Mouse (Mus musculus): Measurements from ENCODE around the gene Abhd15. TPM values are rescaled to one million over a fixed set of nuclear protein-coding genes. Genes with fewer than 3 reads are reported as not detected.

Gene Abhd15
- polyA plus RNA-seq, 1 experiment from 2014 or later = 5.1 TPM

GRCm38 (mm10) chr11:77504377-77504776, 10.5 kb upstream of the Abhd15 start:
- peaks cover 6% of the 10 kb centered on the region for H3K4me1 ChIP-seq (ENCODE audit: control insufficient read depth, low read depth, low read length)
- no peaks in the 10 kb centered on the region for H3K27me3 ChIP-seq (ENCODE audit: control insufficient read depth, insufficient read depth, low read depth, low read length)
- no peak overlapping the region for H3K4me2 ChIP-seq (ENCODE audit: low read depth, low read length)
- no peaks in the 10 kb centered on the region for H3K9me3 ChIP-seq (replicated peaks; ENCODE audit: control insufficient read depth, low read length)
- ATAC-seq (ENCODE audit: low read depth) = no peak
- no peak overlapping the region for H3K27ac ChIP-seq (ENCODE audit: low read length)
- 86% methylated on average over 19 of the region's 19 CpGs for WGBS (ENCODE audit: insufficient replicate concordance)
- no peak overlapping the region for H3K4me3 ChIP-seq (ENCODE audit: low read depth, low read length)
- peaks cover 9% of the 10 kb centered on the region; the same call in 1 of the 2 replicates for H3K36me3 ChIP-seq (ENCODE audit: control insufficient read depth, insufficient read depth)
- H3K9ac ChIP-seq (ENCODE audit: low read depth, low read length) = no peak overlapping the region

GRCm38 (mm10) chr11:77505291-77505980, 9.5 kb upstream of the Abhd15 start:
- no peaks in the 10 kb centered on the region for H3K9me3 ChIP-seq (replicated peaks; ENCODE audit: control insufficient read depth, low read length)
- peaks cover 9% of the 10 kb centered on the region; the same call in 1 of the 2 replicates for H3K36me3 ChIP-seq (ENCODE audit: control insufficient read depth, insufficient read depth)
- H3K4me2 ChIP-seq (ENCODE audit: low read depth, low read length) = no peak overlapping the region
- no peak overlapping the region for H3K4me3 ChIP-seq (ENCODE audit: low read depth, low read length)
- no peak for ATAC-seq (ENCODE audit: low read depth)
- H3K27me3 ChIP-seq (ENCODE audit: control insufficient read depth, insufficient read depth, low read depth, low read length) = no peaks in the 10 kb centered on the region
- no peak overlapping the region for H3K9ac ChIP-seq (ENCODE audit: low read depth, low read length)
- no peak overlapping the region for H3K27ac ChIP-seq (ENCODE audit: low read length)
- WGBS (ENCODE audit: insufficient replicate concordance) = 83% methylated on average over 22 of the region's 22 CpGs
- H3K4me1 ChIP-seq (ENCODE audit: control insufficient read depth, low read depth, low read length) = peaks cover 6% of the 10 kb centered on the region

GRCm38 (mm10) chr11:77506273-77506672, 8.6 kb upstream of the Abhd15 start:
- Histone ChIP-seq H3K9ac (ENCODE audit: low read depth, low read length) (no peak overlapping the region), H3K9me3 (replicated peaks; ENCODE audit: control insufficient read depth, low read length) (no peaks in the 10 kb centered on the region), H3K4me2 (ENCODE audit: low read depth, low read length) (no peak overlapping the region), H3K36me3 (ENCODE audit: control insufficient read depth, insufficient read depth) (peaks cover 9% of the 10 kb centered on the region; the same call in 1 of the 2 replicates), H3K27me3 (ENCODE audit: control insufficient read depth, insufficient read depth, low read depth, low read length) (no peaks in the 10 kb centered on the region), H3K27ac (ENCODE audit: low read length) (no peak overlapping the region), H3K4me3 (ENCODE audit: low read depth, low read length) (no peak overlapping the region), H3K4me1 (ENCODE audit: control insufficient read depth, low read depth, low read length) (peaks cover 6% of the 10 kb centered on the region)
- no peak for ATAC-seq (ENCODE audit: low read depth)
- WGBS (ENCODE audit: insufficient replicate concordance) = 94% methylated on average over 14 of the region's 14 CpGs

- ATAC-seq (ENCODE audit: low read depth) = no peak
- no peak overlapping the region for H3K4me2 ChIP-seq (ENCODE audit: low read depth, low read length)
- H3K9ac ChIP-seq (ENCODE audit: low read depth, low read length) = no peak overlapping the region
- no peak overlapping the region for H3K4me3 ChIP-seq (ENCODE audit: low read depth, low read length)
- no peaks in the 10 kb centered on the region for H3K27me3 ChIP-seq (ENCODE audit: control insufficient read depth, insufficient read depth, low read depth, low read length)
- WGBS (ENCODE audit: insufficient replicate concordance) = 73% methylated on average over 6 of the region's 6 CpGs
- H3K4me1 ChIP-seq (ENCODE audit: control insufficient read depth, low read depth, low read length) = peaks cover 6% of the 10 kb centered on the region
- H3K9me3 ChIP-seq (replicated peaks; ENCODE audit: control insufficient read depth, low read length) = no peaks in the 10 kb centered on the region
- H3K27ac ChIP-seq (ENCODE audit: low read length) = no peak overlapping the region
- peaks cover 9% of the 10 kb centered on the region; the same call in 1 of the 2 replicates for H3K36me3 ChIP-seq (ENCODE audit: control insufficient read depth, insufficient read depth)
These were observed 8.0 kb upstream of the Abhd15 start for GRCm38 (mm10) chr11:77506941-77507340.

GRCm38 (mm10) chr11:77507426-77507825, 7.5 kb upstream of the Abhd15 start:
- H3K4me2 ChIP-seq (ENCODE audit: low read depth, low read length) = no peak overlapping the region
- H3K4me1 ChIP-seq (ENCODE audit: control insufficient read depth, low read depth, low read length) = peaks cover 9% of the 10 kb centered on the region
- no peaks in the 10 kb centered on the region for H3K27me3 ChIP-seq (ENCODE audit: control insufficient read depth, insufficient read depth, low read depth, low read length)
- ATAC-seq (ENCODE audit: low read depth) = no peak
- WGBS (ENCODE audit: insufficient replicate concordance) = 63% methylated on average over 4 of the region's 4 CpGs
- no peak overlapping the region for H3K9ac ChIP-seq (ENCODE audit: low read depth, low read length)
- H3K27ac ChIP-seq (ENCODE audit: low read length) = no peak overlapping the region
- H3K9me3 ChIP-seq (replicated peaks; ENCODE audit: control insufficient read depth, low read length) = no peaks in the 10 kb centered on the region
- peaks cover 9% of the 10 kb centered on the region; the same call in 1 of the 2 replicates for H3K36me3 ChIP-seq (ENCODE audit: control insufficient read depth, insufficient read depth)
- no peak overlapping the region for H3K4me3 ChIP-seq (ENCODE audit: low read depth, low read length)

- H3K27ac ChIP-seq (ENCODE audit: low read length) = no peak overlapping the region
- ATAC-seq (ENCODE audit: low read depth) = peak; percentile 44
- H3K36me3 ChIP-seq (ENCODE audit: control insufficient read depth, insufficient read depth) = peaks cover 9% of the 10 kb centered on the region; the same call in 1 of the 2 replicates
- H3K9me3 ChIP-seq (replicated peaks; ENCODE audit: control insufficient read depth, low read length) = no peaks in the 10 kb centered on the region
- peak overlapping the region; percentile 47 for H3K9ac ChIP-seq (ENCODE audit: low read depth, low read length)
- WGBS (ENCODE audit: insufficient replicate concordance) = 22% methylated on average over 49 of the region's 49 CpGs
- no peaks in the 10 kb centered on the region for H3K27me3 ChIP-seq (ENCODE audit: control insufficient read depth, insufficient read depth, low read depth, low read length)
- H3K4me1 ChIP-seq (ENCODE audit: control insufficient read depth, low read depth, low read length) = peaks cover 15% of the 10 kb centered on the region
- H3K4me2 ChIP-seq (ENCODE audit: low read depth, low read length) = peak overlapping the region; percentile 66
- peak overlapping the region; percentile 43 for H3K4me3 ChIP-seq (ENCODE audit: low read depth, low read length)
These were observed 6.6 kb upstream of the Abhd15 start for GRCm38 (mm10) chr11:77508068-77509021.

- Histone ChIP-seq H3K4me1 (ENCODE audit: control insufficient read depth, low read depth, low read length) (peaks cover 40% of the 10 kb centered on the region), H3K9ac (ENCODE audit: low read depth, low read length) (no peak overlapping the region), H3K9me3 (replicated peaks; ENCODE audit: control insufficient read depth, low read length) (no peaks in the 10 kb centered on the region), H3K36me3 (ENCODE audit: control insufficient read depth, insufficient read depth) (no peaks in the 10 kb centered on the region), H3K27ac (ENCODE audit: low read length) (no peak overlapping the region), H3K4me3 (ENCODE audit: low read depth, low read length) (no peak overlapping the region), H3K27me3 (ENCODE audit: control insufficient read depth, insufficient read depth, low read depth, low read length) (peaks cover 22% of the 10 kb centered on the region), H3K4me2 (ENCODE audit: low read depth, low read length) (no peak overlapping the region)
- WGBS (ENCODE audit: insufficient replicate concordance) = 77% methylated on average over 5 of the region's 5 CpGs
- no peak for ATAC-seq (ENCODE audit: low read depth)
These were observed 3.6 kb upstream of the Abhd15 start for GRCm38 (mm10) chr11:77511336-77511735.

- no peaks in the 10 kb centered on the region for H3K9me3 ChIP-seq (replicated peaks; ENCODE audit: control insufficient read depth, low read length)
- peak overlapping the region; percentile 82 for H3K4me3 ChIP-seq (ENCODE audit: low read depth, low read length)
- peak; percentile 81 for ATAC-seq (ENCODE audit: low read depth)
- H3K4me2 ChIP-seq (ENCODE audit: low read depth, low read length) = peak overlapping the region; percentile 98
- H3K4me1 ChIP-seq (ENCODE audit: control insufficient read depth, low read depth, low read length) = peaks cover 42% of the 10 kb centered on the region
- no peaks in the 10 kb centered on the region for H3K36me3 ChIP-seq (ENCODE audit: control insufficient read depth, insufficient read depth)
- peaks cover 38% of the 10 kb centered on the region for H3K27me3 ChIP-seq (ENCODE audit: control insufficient read depth, insufficient read depth, low read depth, low read length)
- 0% methylated on average over 67 of the region's 84 CpGs for WGBS (ENCODE audit: insufficient replicate concordance)
- peak overlapping the region; percentile 67 for H3K9ac ChIP-seq (ENCODE audit: low read depth, low read length)
- H3K27ac ChIP-seq (ENCODE audit: low read length) = peak overlapping the region; percentile 84
These were observed 1.8 kb upstream of the Abhd15 start for GRCm38 (mm10) chr11:77512891-77513810.

All from liver, embryonic 16.5 days (tissue).